Mouse (Mus musculus): ENCODE data around the gene Fbxw2.

GRCm38 (mm10) chr2:34762174-34762573 lies 63.9 kb downstream of the Fbxw2 start:
- TF ChIP-seq EP300 (IDR thresholded peaks at IDR 0.05) (no peak), CTCF (IDR thresholded peaks at IDR 0.05) (no peak)

All from lung, postnatal 0 days (tissue).